Comparison of ENCODE assay signal across 8 mouse cellular contexts in genomic region chr13:31811542-31812021, GRCm38 (mm10). TPM values are rescaled to one million over a fixed set of nuclear protein-coding genes. Genes with fewer than 3 reads are reported as not detected.
A peak's percentile ranks its signal among the peaks of the same experiment; 100 is the strongest.
DNase-seq lines count a peak whose midpoint lies in the region; ATAC-seq and TF ChIP-seq lines count a peak whose summit lies in the region.

No protein-coding gene starts in this region.

- TF ChIP-seq CTCF in left cerebral cortex, adult 2 months (IDR thresholded peaks at IDR 0.05), result no peak

- intact Hi-C loops in left cerebral cortex, adult 2 months (cut with DNase I), result no loop called here
- intact Hi-C loops in left cerebral cortex, postnatal 36 days (cut with DNase I), result no loop called here

- DNase-seq in left cerebral cortex, adult 2 months (ENCODE audit: extremely low spot score in 1 of 2, low spot score in 2 of 2), result peak in 1 of 2 experiments; percentile 22
- no peak for DNase-seq in left cerebral cortex, postnatal 36 days (ENCODE audit: low spot score in 2 of 2)
- no peak for DNase-seq in embryonic facial prominence, embryonic 14.5 days (ENCODE audit: low spot score)
- DNase-seq in kidney, postnatal 4 days, result peak; percentile 57 to 67
- peak; percentile 51 for DNase-seq in retina, postnatal 1 day
- no peak for DNase-seq in T-cell, adult 2 months (ENCODE audit: low spot score)
- no peak for DNase-seq in thymus, postnatal 36 days
- no peak for DNase-seq in cerebellum, postnatal 25 days

- H3K27me3 ChIP-seq in embryonic facial prominence, embryonic 14.5 days (replicated peaks; ENCODE audit: control insufficient read depth, insufficient read depth, low read length), result peaks cover 81% of the 10 kb centered on the region

- H3K27ac ChIP-seq in left cerebral cortex, adult 2 months, result peak overlapping the region; percentile 54; the same call in 1 of the 2 replicates
- peak overlapping the region; percentile 79 for H3K27ac ChIP-seq in embryonic facial prominence, embryonic 14.5 days (replicated peaks; ENCODE audit: low read depth, low read length)

- H3K4me3 ChIP-seq in left cerebral cortex, adult 2 months, result peak overlapping the region; percentile 44
- peak overlapping the region; percentile 50 for H3K4me3 ChIP-seq in embryonic facial prominence, embryonic 14.5 days (ENCODE audit: low read depth, low read length)

- H3K4me1 ChIP-seq in embryonic facial prominence, embryonic 14.5 days (ENCODE audit: control insufficient read depth, insufficient read depth, low read length), result peaks cover 4% of the 10 kb centered on the region

- no peaks in the 10 kb centered on the region; the same call in 1 of the 2 replicates for H3K36me3 ChIP-seq in embryonic facial prominence, embryonic 14.5 days (ENCODE audit: control insufficient read depth, insufficient read depth, low read length)

- peak overlapping the region; percentile 81 for H3K9ac ChIP-seq in embryonic facial prominence, embryonic 14.5 days (ENCODE audit: low read depth, low read length)

- peak overlapping the region; percentile 66 for H3K4me2 ChIP-seq in embryonic facial prominence, embryonic 14.5 days (ENCODE audit: low read depth, low read length)

- 30% methylated on average over 16 of the region's 44 CpGs for WGBS in embryonic facial prominence, embryonic 14.5 days

- H3K9me3 ChIP-seq in embryonic facial prominence, embryonic 14.5 days (ENCODE audit: control insufficient read depth, low read length), result no peaks in the 10 kb centered on the region

- ATAC-seq in embryonic facial prominence, embryonic 14.5 days (ENCODE audit: low read depth), result no peak

RNA-seq across cellular contexts. Expression of gene Foxc1, which starts 5.1 kb away (rescaled TPM):
- total RNA-seq in left cerebral cortex, adult 2 months (2021), result 1 to 10 TPM; 4.8 to 6.1 TPM
- total RNA-seq in left cerebral cortex, postnatal 36 days (2021), result 1 to 10 TPM; 4.3 to 6.6 TPM
- polyA plus RNA-seq in embryonic facial prominence, embryonic 14.5 days (2014; fragmentation: Nextera tagmentation; extraction: Ambion mirVana), result 6.7 and 7.3 TPM in 2 replicates

Comparison
In these comparisons a context has a peak if more than half of its experiments do, and no peak if none do; other contexts are left out.
1. DNase-seq: peak in kidney, postnatal 4 days (2 of 2) and retina, postnatal 1 day (single experiment); none in left cerebral cortex, postnatal 36 days (0 of 2), embryonic facial prominence, embryonic 14.5 days (single experiment), T-cell, adult 2 months (single experiment), thymus, postnatal 36 days (0 of 2) and cerebellum, postnatal 25 days (0 of 2).